18 mouse cellular contexts compared by ENCODE assay signal in the genomic region with DNA sequence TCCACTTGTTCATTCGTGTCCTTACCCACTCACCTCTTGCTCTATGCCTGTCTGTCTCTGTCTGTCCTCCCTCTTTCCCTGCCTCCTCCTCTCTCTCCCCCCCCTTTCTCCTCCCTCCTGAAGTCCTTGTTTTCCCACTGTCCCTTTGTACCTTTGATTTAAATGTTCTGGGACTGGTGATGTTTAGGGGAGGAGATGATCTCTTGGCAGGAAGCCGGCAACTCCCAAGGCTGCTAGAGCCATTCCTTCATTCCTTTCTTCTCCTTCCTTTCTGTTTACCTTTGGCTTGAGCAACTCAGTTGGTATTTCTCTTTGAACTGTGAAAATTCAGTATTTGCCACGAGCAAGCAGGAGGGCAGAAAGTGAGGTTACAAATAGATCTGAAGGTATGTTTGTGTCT.
DNase-seq lines count a peak whose midpoint lies in the region; ATAC-seq and TF ChIP-seq lines count a peak whose summit lies in the region.
"Had no signal": no experiment of that assay in that cellular context is flagged by ENCODE, and none has a peak within 500 bp of the region (broad histone marks: within the 10 kb centered on the region; RNA-seq: fewer than 3 reads in every experiment).

No protein-coding gene starts in this region.

- 22% methylated on average over 3 of the region's 3 CpGs for WGBS in lung, postnatal 0 days
- 15% methylated on average over 3 of the region's 3 CpGs for WGBS in kidney, embryonic 16.5 days
- WGBS in liver, embryonic 12.5 days (ENCODE audit: insufficient replicate concordance) = 42% methylated on average over 3 of the region's 3 CpGs

- no peaks in the 10 kb centered on the region for H3K9me3 ChIP-seq in lung, postnatal 0 days (ENCODE audit: low read length)
- H3K9me3 ChIP-seq in kidney, embryonic 16.5 days (ENCODE audit: low read length) = no peaks in the 10 kb centered on the region
- no peaks in the 10 kb centered on the region for H3K9me3 ChIP-seq in liver, embryonic 12.5 days (replicated peaks)
- H3K9me3 ChIP-seq: embryonic facial prominence, embryonic 10.5 days; heart, embryonic 12.5 days; hindbrain, embryonic 13.5 days; limb, embryonic 15.5 days; midbrain, embryonic 12.5 days; neural tube, embryonic 12.5 days had no signal

- H3K4me1 ChIP-seq in lung, postnatal 0 days (ENCODE audit: insufficient read depth, low read depth, low read length) = no peaks in the 10 kb centered on the region
- peaks cover 6% of the 10 kb centered on the region for H3K4me1 ChIP-seq in kidney, embryonic 16.5 days (ENCODE audit: insufficient read depth, low read length)
- no peaks in the 10 kb centered on the region for H3K4me1 ChIP-seq in liver, embryonic 12.5 days
- H3K4me1 ChIP-seq: embryonic facial prominence, embryonic 10.5 days; heart, embryonic 12.5 days; hindbrain, embryonic 13.5 days; midbrain, embryonic 12.5 days; neural tube, embryonic 12.5 days had no signal

- no peak for TF ChIP-seq CTCF in lung, postnatal 0 days (IDR thresholded peaks at IDR 0.05)

- no peak overlapping the region for H3K4me3 ChIP-seq in lung, postnatal 0 days (ENCODE audit: low read depth, low read length)
- H3K4me3 ChIP-seq in kidney, embryonic 16.5 days (ENCODE audit: low read length) = no peak overlapping the region
- no peak overlapping the region for H3K4me3 ChIP-seq in liver, embryonic 12.5 days
- H3K4me3 ChIP-seq: embryonic facial prominence, embryonic 10.5 days; heart, embryonic 12.5 days; hindbrain, embryonic 13.5 days; layer of hippocampus, adult 2 months; limb, embryonic 15.5 days; midbrain, embryonic 12.5 days; neural tube, embryonic 12.5 days had no signal

- no peak for ATAC-seq in lung, postnatal 0 days
- ATAC-seq in kidney, embryonic 16.5 days (ENCODE audit: low FRiP score, low TSS enrichment) = peak; percentile 54; the same call in 1 of the 2 replicates
- no peak for ATAC-seq in liver, embryonic 12.5 days

- TF ChIP-seq EP300 in lung, postnatal 0 days (IDR thresholded peaks at IDR 0.05) = no peak

- H3K4me2 ChIP-seq in lung, postnatal 0 days (replicated peaks; ENCODE audit: low read depth, low read length) = no peak overlapping the region
- no peak overlapping the region for H3K4me2 ChIP-seq in kidney, embryonic 16.5 days (replicated peaks; ENCODE audit: low read depth, low read length)
- H3K4me2 ChIP-seq in liver, embryonic 12.5 days = no peak overlapping the region
- H3K4me2 ChIP-seq: heart, embryonic 12.5 days; hindbrain, embryonic 13.5 days; limb, embryonic 15.5 days; midbrain, embryonic 12.5 days; neural tube, embryonic 12.5 days had no signal

- H3K27ac ChIP-seq in lung, postnatal 0 days (ENCODE audit: low read length) = no peak overlapping the region
- H3K27ac ChIP-seq in kidney, embryonic 16.5 days (ENCODE audit: low read length) = 0 out of 2 replicates have a peak overlapping the region, but pooled peaks have one; percentile 24
- H3K27ac ChIP-seq in liver, embryonic 12.5 days = no peak overlapping the region
- H3K27ac ChIP-seq: embryonic facial prominence, embryonic 10.5 days; hindbrain, embryonic 13.5 days; layer of hippocampus, adult 2 months; limb, embryonic 15.5 days; midbrain, embryonic 12.5 days; neural tube, embryonic 12.5 days had no signal

- no peaks in the 10 kb centered on the region for H3K27me3 ChIP-seq in lung, postnatal 0 days (replicated peaks; ENCODE audit: insufficient read depth, low read length)
- H3K27me3 ChIP-seq in kidney, embryonic 16.5 days (ENCODE audit: insufficient read depth, low read length) = peaks cover 11% of the 10 kb centered on the region
- H3K27me3 ChIP-seq in liver, embryonic 12.5 days (replicated peaks) = no peaks in the 10 kb centered on the region
- H3K27me3 ChIP-seq: neural tube, embryonic 12.5 days had no signal

- peak; percentile 37 for DNase-seq in lung, postnatal 0 days (ENCODE audit: low spot score)
- no peak for DNase-seq in lung, postnatal 14 days
- DNase-seq in kidney, adult 18-20 months = peak; percentile 34
- DNase-seq in thymus, postnatal 0 days (ENCODE audit: low spot score) = no peak
- DNase-seq in thymus, postnatal 25 days = no peak
- DNase-seq: cerebellum, adult 8-10 months; lung, postnatal 36 days; right cerebral cortex, postnatal 14 days; spleen, adult 18-20 months had no signal

- no peak overlapping the region for H3K9ac ChIP-seq in lung, postnatal 0 days (replicated peaks; ENCODE audit: low read depth)
- peak overlapping the region; percentile 8; the same call in 1 of the 2 replicates for H3K9ac ChIP-seq in kidney, embryonic 16.5 days (replicated peaks; ENCODE audit: low read length)
- H3K9ac ChIP-seq in liver, embryonic 12.5 days = no peak overlapping the region
- H3K9ac ChIP-seq: heart, embryonic 12.5 days; hindbrain, embryonic 13.5 days; limb, embryonic 15.5 days; midbrain, embryonic 12.5 days; neural tube, embryonic 12.5 days had no signal

- H3K36me3 ChIP-seq in lung, postnatal 0 days (ENCODE audit: insufficient read depth, low read length) = no peaks in the 10 kb centered on the region
- no peaks in the 10 kb centered on the region for H3K36me3 ChIP-seq in kidney, embryonic 16.5 days (ENCODE audit: insufficient read depth, low read length)
- H3K36me3 ChIP-seq in liver, embryonic 12.5 days = no peaks in the 10 kb centered on the region
- H3K36me3 ChIP-seq: embryonic facial prominence, embryonic 10.5 days; heart, embryonic 12.5 days; hindbrain, embryonic 13.5 days; limb, embryonic 15.5 days; midbrain, embryonic 12.5 days; neural tube, embryonic 12.5 days had no signal

Comparison
In these comparisons a context has a peak if more than half of its experiments do, and no peak if none do; other contexts are left out.
1. DNase-seq: peak in lung, postnatal 0 days (single experiment) and kidney, adult 18-20 months (single experiment); none in lung, postnatal 14 days (single experiment), thymus, postnatal 0 days (single experiment) and thymus, postnatal 25 days (single experiment).